Mouse (Mus musculus) heart, embryonic 15.5 days (tissue): Measurements from ENCODE around the gene Med17. TPM values are rescaled to one million over a fixed set of nuclear protein-coding genes. Genes with fewer than 3 reads are reported as not detected.
"Not testable (repeated sequence)": the region's sequence is repeated elsewhere in the genome, so short reads cannot be mapped to it uniquely, and the experiment has no call there.

ENCODE experiments used
- ATAC-seq: fragments of 200-750 bp; cut with Nextera tagmentation; replicated peaks from 2 replicates; pipeline ENCODE4 v1.8.0; 2017; ENCODE audit warnings: low read depth, moderate TSS enrichment; ENCODE audit not compliant: insufficient number of reproducible peaks, insufficient read depth, low FRiP score
- H3K27ac ChIP-seq: fragments of 300-500 bp; sonication (generic); 2 replicates; pipeline ENCODE4 v1.5.1; 2015; ENCODE audit warnings: mild to moderate bottlenecking, inconsistent platforms
- H3K27me3 ChIP-seq: fragments of 300-500 bp; sonication (generic); 2 replicates; pipeline ENCODE4 v1.6.1; 2015; ENCODE audit warnings: inconsistent platforms
- H3K36me3 ChIP-seq: fragments of 300-500 bp; sonication (generic); 2 replicates; pipeline ENCODE4 v1.6.1; 2015; ENCODE audit warnings: mild to moderate bottlenecking, inconsistent platforms
- H3K4me1 ChIP-seq: fragments of 300-500 bp; sonication (generic); replicated peaks from 2 replicates; pipeline ENCODE4 v1.6.1; 2015; ENCODE audit warnings: inconsistent platforms
- H3K4me2 ChIP-seq: fragments of 300-500 bp; sonication (generic); 2 replicates; pipeline ENCODE4 v1.6.1; 2015; ENCODE audit warnings: inconsistent platforms, mild to moderate bottlenecking, moderate library complexity
- H3K4me3 ChIP-seq: fragments of 300-500 bp; sonication (generic); 2 replicates; pipeline ENCODE4 v1.5.1; 2015; ENCODE audit warnings: mild to moderate bottlenecking, inconsistent platforms
- H3K9ac ChIP-seq: fragments of 300-500 bp; sonication (generic); 2 replicates; pipeline ENCODE4 v1.6.1; 2015; ENCODE audit warnings: mild to moderate bottlenecking, inconsistent platforms
- H3K9me3 ChIP-seq: fragments of 300-500 bp; sonication (generic); replicated peaks from 2 replicates; pipeline ENCODE4 v1.6.1; 2016; ENCODE audit warnings: inconsistent platforms
- WGBS: fragments of 180-500 bp; shearing (Covaris S2); methylation state at CpG from one replicate; pipeline ENCODE4 v1.1.7; 2015; ENCODE audit warnings: mixed read lengths; 5-methylcytosine and 5-hydroxymethylcytosine counted together
- polyA plus RNA-seq: library from polyadenylated mRNA; unstranded; fragments of >200 nt; fragmentation: Nextera tagmentation; extraction: Ambion mirVana; gene quantifications from 2 replicates; pipeline ENCODE4 v1.2.1, GENCODE M21; 2015

Gene Med17
- polyA plus RNA-seq, 1 experiment from 2014 or later: 18.4 TPM

GRCm38 (mm10) chr9:15307257-15307656 is 27.5 kb upstream of the Med17 start:
- Histone ChIP-seq H3K4me2 (peak overlapping the region; percentile 75), H3K4me1 (peaks cover 32% of the 10 kb centered on the region), H3K9ac (peak overlapping the region; percentile 99), H3K36me3 (peaks cover 43% of the 10 kb centered on the region), H3K27ac (peak overlapping the region; percentile 97), H3K9me3 (no peaks in the 10 kb centered on the region), H3K4me3 (peak overlapping the region; percentile 98), H3K27me3 (no peaks in the 10 kb centered on the region)
- no peak for ATAC-seq
- WGBS: 5% methylated on average over 6 of the region's 6 CpGs

- Histone ChIP-seq H3K27me3 (no peaks in the 10 kb centered on the region), H3K4me1 (peaks cover 32% of the 10 kb centered on the region), H3K4me3 (peak within 1 kb of the TSS; percentile 98), H3K9ac (peak within 1 kb of the TSS; percentile 99), H3K36me3 (peaks cover 36% of the 10 kb centered on the region), H3K27ac (peak within 1 kb of the TSS; percentile 97), H3K9me3 (no peaks in the 10 kb centered on the region), H3K4me2 (peak within 1 kb of the TSS; percentile 75)
- ATAC-seq: peak; percentile 74
- 1% methylated on average over 35 of the region's 35 CpGs for WGBS
Observed at GRCm38 (mm10) chr9:15306398-15307119, 26.8 kb upstream of the Med17 start, which contains the start of gene 4931406C07Rik. 4931406C07Rik (minus strand) TSS chr9:15306448.

- ATAC-seq: peak; percentile 93
Observed at GRCm38 (mm10) chr9:15305503-15306397, 26.0 kb upstream of the Med17 start, which contains the start of gene Taf1d. Taf1d (plus strand) TSS chr9:15306214.

GRCm38 (mm10) chr9:15302881-15303280 is 23.1 kb upstream of the Med17 start:
- 71% methylated on average over 2 of the region's 2 CpGs for WGBS
- Histone ChIP-seq H3K27me3 (no peaks in the 10 kb centered on the region), H3K4me2 (no peak overlapping the region), H3K4me1 (peaks cover 16% of the 10 kb centered on the region), H3K27ac (no peak overlapping the region), H3K9me3 (no peaks in the 10 kb centered on the region), H3K4me3 (no peak overlapping the region), H3K36me3 (peaks cover 4% of the 10 kb centered on the region), H3K9ac (no peak overlapping the region)
- ATAC-seq: no peak

More at GRCm38 (mm10) chr9:15305503-15306397, 26.0 kb upstream of the Med17 start, which contains the start of gene Taf1d:
- H3K9me3 ChIP-seq: no peaks in the 10 kb centered on the region
- H3K4me1 ChIP-seq: peaks cover 32% of the 10 kb centered on the region
- no peaks in the 10 kb centered on the region for H3K27me3 ChIP-seq
- peak within 1 kb of the TSS; percentile 99 for H3K9ac ChIP-seq
- peaks cover 31% of the 10 kb centered on the region for H3K36me3 ChIP-seq
- peak within 1 kb of the TSS; percentile 75 for H3K4me2 ChIP-seq
- H3K27ac ChIP-seq: peak within 1 kb of the TSS; percentile 97
- H3K4me3 ChIP-seq: peak within 1 kb of the TSS; percentile 98
- WGBS: 13% methylated on average over 45 of the region's 45 CpGs

GRCm38 (mm10) chr9:15302006-15302405 is 22.3 kb upstream of the Med17 start:
- H3K27me3 ChIP-seq: not testable (repeated sequence)

GRCm38 (mm10) chr9:15301399-15301798 is 21.7 kb upstream of the Med17 start:
- 62% methylated on average over 6 of the region's 6 CpGs for WGBS
- Histone ChIP-seq H3K9me3 (no peaks in the 10 kb centered on the region), H3K27me3 (no peaks in the 10 kb centered on the region), H3K4me3 (no peak overlapping the region), H3K27ac (peak overlapping the region; percentile 63; the same call in 1 of the 2 replicates), H3K9ac (no peak overlapping the region), H3K4me2 (peak overlapping the region; percentile 17; the same call in 1 of the 2 replicates), H3K4me1 (peaks cover 5% of the 10 kb centered on the region; the same call in 1 of the 2 replicates), H3K36me3 (no peaks in the 10 kb centered on the region)
- ATAC-seq: no peak

More at GRCm38 (mm10) chr9:15302006-15302405, 22.3 kb upstream of the Med17 start:
- not testable (repeated sequence) for H3K4me2 ChIP-seq, ATAC-seq, H3K9ac ChIP-seq, H3K27ac ChIP-seq, H3K9me3 ChIP-seq, H3K4me1 ChIP-seq, H3K4me3 ChIP-seq, H3K36me3 ChIP-seq
- 78% methylated on average over 6 of the region's 6 CpGs for WGBS

- Histone ChIP-seq H3K4me1 (no peaks in the 10 kb centered on the region), H3K9me3 (no peaks in the 10 kb centered on the region), H3K27me3 (no peaks in the 10 kb centered on the region), H3K27ac (no peak overlapping the region), H3K36me3 (no peaks in the 10 kb centered on the region), H3K4me2 (no peak overlapping the region), H3K4me3 (no peak overlapping the region), H3K9ac (no peak overlapping the region)
- ATAC-seq: no peak
- WGBS: 79% methylated on average over 5 of the region's 5 CpGs
Observed at GRCm38 (mm10) chr9:15300056-15300455, 20.3 kb upstream of the Med17 start.

- Histone ChIP-seq H3K27me3 (no peaks in the 10 kb centered on the region), H3K36me3 (0 out of 2 replicates have a peak, but pooled peaks cover 1% of the 10 kb centered on the region), H3K9ac (no peak overlapping the region), H3K4me1 (no peaks in the 10 kb centered on the region), H3K27ac (no peak overlapping the region), H3K4me3 (no peak overlapping the region), H3K4me2 (no peak overlapping the region), H3K9me3 (no peaks in the 10 kb centered on the region)
- WGBS: 54% methylated on average over 2 of the region's 2 CpGs
- no peak for ATAC-seq
Observed at GRCm38 (mm10) chr9:15298451-15298850, 18.7 kb upstream of the Med17 start.

- WGBS: 87% methylated on average over 7 of the region's 7 CpGs
- Histone ChIP-seq H3K9ac (no peak overlapping the region), H3K4me1 (no peaks in the 10 kb centered on the region), H3K4me3 (no peak overlapping the region), H3K9me3 (no peaks in the 10 kb centered on the region), H3K27ac (no peak overlapping the region), H3K27me3 (no peaks in the 10 kb centered on the region), H3K4me2 (no peak overlapping the region), H3K36me3 (0 out of 2 replicates have a peak, but pooled peaks cover 3% of the 10 kb centered on the region)
- ATAC-seq: no peak
Observed at GRCm38 (mm10) chr9:15297112-15297511, 17.4 kb upstream of the Med17 start.

- no peaks in the 10 kb centered on the region for H3K9me3 ChIP-seq
- H3K9ac ChIP-seq: no peak overlapping the region
- H3K27ac ChIP-seq: no peak overlapping the region
- no peaks in the 10 kb centered on the region for H3K4me1 ChIP-seq
- H3K4me2 ChIP-seq: no peak overlapping the region
- peak; percentile 31; the same call in 1 of the 2 replicates for ATAC-seq
- no peak overlapping the region for H3K4me3 ChIP-seq
- WGBS: 54% methylated on average over 6 of the region's 6 CpGs
- H3K36me3 ChIP-seq: 0 out of 2 replicates have a peak, but pooled peaks cover 3% of the 10 kb centered on the region
- H3K27me3 ChIP-seq: no peaks in the 10 kb centered on the region
Observed at GRCm38 (mm10) chr9:15289251-15289650, 9.5 kb upstream of the Med17 start.

- WGBS: 76% methylated on average over 3 of the region's 3 CpGs
Observed at GRCm38 (mm10) chr9:15288402-15288801, 8.7 kb upstream of the Med17 start.

More at GRCm38 (mm10) chr9:15288402-15288801, 8.7 kb upstream of the Med17 start:
- Histone ChIP-seq H3K4me3 (no peak overlapping the region), H3K36me3 (0 out of 2 replicates have a peak, but pooled peaks cover 1% of the 10 kb centered on the region), H3K4me1 (no peaks in the 10 kb centered on the region), H3K27me3 (no peaks in the 10 kb centered on the region), H3K9ac (no peak overlapping the region), H3K27ac (no peak overlapping the region), H3K4me2 (no peak overlapping the region), H3K9me3 (no peaks in the 10 kb centered on the region)
- no peak for ATAC-seq
